Mouse (Mus musculus): ENCODE data around the gene Kat14.

GRCm38 (mm10) chr2:144422094-144422675, 53.4 kb downstream of the Kat14 start:
- TF ChIP-seq CTCF (IDR thresholded peaks at IDR 0.05; ENCODE audit: low read depth, low read length) (no peak), POLR2A (IDR thresholded peaks at IDR 0.05; ENCODE audit: extremely low read depth, insufficient read depth, low read length) (no peak)

Data from liver, adult 2 months (tissue).